Mouse (Mus musculus): Measurements from ENCODE around the gene Fsd1l. TPM values are rescaled to one million over a fixed set of nuclear protein-coding genes. Genes with fewer than 3 reads are reported as not detected.

Gene Fsd1l
- polyA plus RNA-seq (2014; fragmentation: Illumina TruSeq; extraction: RNeasy Lipid Tissue Mini Kit (QIAGEN cat#74804); ENCODE audit: low read depth, low replicate concordance) = 6.3 TPM

GRCm38 (mm10) chr4:53631316-53632010 lies at the start of gene Fsd1l:
Fsd1l (plus strand) TSS chr4:53631471.

GRCm38 (mm10) chr4:53713704-53714050 lies 82.4 kb downstream of the Fsd1l start, which contains the start of gene Fktn:
Fktn (plus strand) TSS chr4:53713998.

Other genes starting within 250 kb of the Fsd1l start
- 44.0 TPM for gene Slc44a1, start 191.1 kb upstream of the Fsd1l start, polyA plus RNA-seq (2014; fragmentation: Illumina TruSeq; extraction: RNeasy Lipid Tissue Mini Kit (QIAGEN cat#74804); ENCODE audit: low read depth, low replicate concordance)
- gene Fktn, start 82.5 kb downstream of the Fsd1l start, polyA plus RNA-seq (2014; fragmentation: Illumina TruSeq; extraction: RNeasy Lipid Tissue Mini Kit (QIAGEN cat#74804); ENCODE audit: low read depth, low replicate concordance) = 14.2 TPM
- 0.16 TPM for gene Tal2, start 148.2 kb downstream of the Fsd1l start, polyA plus RNA-seq (2014; fragmentation: Illumina TruSeq; extraction: RNeasy Lipid Tissue Mini Kit (QIAGEN cat#74804); ENCODE audit: low read depth, low replicate concordance)
- 10.3 TPM for gene Tmem38b, start 194.6 kb downstream of the Fsd1l start, polyA plus RNA-seq (2014; fragmentation: Illumina TruSeq; extraction: RNeasy Lipid Tissue Mini Kit (QIAGEN cat#74804); ENCODE audit: low read depth, low replicate concordance)